Mouse (Mus musculus) myocyte (in vitro differentiated cells): ENCODE results near the gene Notch2.

Experiments
- CEBPB ChIP-seq: IDR thresholded peaks from 2 replicates; pipeline ENCODE4 v1.6.1; 2011; ENCODE audit warnings: mild to moderate bottlenecking, moderate library complexity; ENCODE audit not compliant: poor library complexity, insufficient read depth, severe bottlenecking
- E2F4 ChIP-seq: IDR thresholded peaks from one replicate; pipeline ENCODE4 v1.6.1; 2011; ENCODE audit warnings: mild to moderate bottlenecking, control low read depth, moderate library complexity; ENCODE audit not compliant: insufficient read depth
- MAX ChIP-seq: IDR thresholded peaks from one replicate; pipeline ENCODE4 v1.6.1; 2011; ENCODE audit warnings: low read depth, mild to moderate bottlenecking, control low read depth
- MYOG ChIP-seq, 3 experiments: IDR thresholded peaks; one replicate each; pipeline ENCODE4 v1.6.1; 2011; ENCODE audit warnings: control low read depth in 2 of 3, low read depth in 2 of 3, mild to moderate bottlenecking in 2 of 3; ENCODE audit not compliant: insufficient read length in 2 of 3, control insufficient read depth in 1 of 3, insufficient read depth in 1 of 3
- POLR2A ChIP-seq: IDR thresholded peaks from one replicate; pipeline ENCODE4 v1.6.1; 2011; ENCODE audit warnings: low read depth, mild to moderate bottlenecking, control low read depth, moderate library complexity; ENCODE audit not compliant: insufficient read length

DNA sequence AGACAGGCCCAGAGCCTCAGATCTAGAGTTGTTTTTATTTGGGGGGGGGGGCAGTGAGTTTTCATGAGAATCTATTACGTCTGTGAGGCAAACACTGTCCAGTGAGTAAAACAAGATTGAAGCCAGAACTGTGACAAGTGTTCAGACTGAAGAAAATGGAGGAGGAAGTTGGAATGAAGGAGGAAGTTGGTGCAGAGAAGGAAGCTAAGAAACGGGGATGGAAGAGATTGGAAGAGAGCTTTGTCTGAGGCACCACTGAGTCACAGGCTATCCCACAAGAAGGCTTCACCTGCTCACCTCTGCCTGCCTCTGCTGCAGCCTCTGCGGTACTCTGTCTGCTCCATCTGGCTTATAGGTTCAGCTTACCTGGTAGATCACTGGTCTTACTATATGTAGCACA, 74.2 kb downstream of the Notch2 start:
- TF ChIP-seq E2F4 (no peak), MAX (no peak), MYOG (IDR thresholded peaks at IDR 0.05; ENCODE audit: control insufficient read depth in 1 of 3, insufficient read depth in 1 of 3, insufficient read length in 2 of 3, low read depth in 2 of 3) (no peak), POLR2A (no peak), CEBPB (no peak)
